Mouse (Mus musculus) left cerebral cortex, adult 11 months (tissue): ENCODE results near the gene Hoxd3.

ENCODE experiments used
- DNase-seq: peaks from one replicate; pipeline ENCODE4 v3.0.0; 2022; ENCODE audit warnings: low spot score

The Hoxd3 gene

GRCm38 (mm10) chr2:74730331-74730730 is 18.6 kb downstream of the Hoxd3 start:
- no peak for DNase-seq

- DNase-seq = no peak
These were observed 19.3 kb downstream of the Hoxd3 start for GRCm38 (mm10) chr2:74731055-74731454.

- no peak for DNase-seq
These were observed 20.2 kb downstream of the Hoxd3 start for GRCm38 (mm10) chr2:74731799-74732512.

GRCm38 (mm10) chr2:74732513-74733316 is 21.0 kb downstream of the Hoxd3 start:
- no peak for DNase-seq

- no peak for DNase-seq
These were observed 21.6 kb downstream of the Hoxd3 start for GRCm38 (mm10) chr2:74733317-74733661.

- DNase-seq = no peak
These were observed 22.0 kb downstream of the Hoxd3 start for GRCm38 (mm10) chr2:74733765-74734164.

GRCm38 (mm10) chr2:74734451-74734850 is 22.7 kb downstream of the Hoxd3 start:
- DNase-seq = no peak

- DNase-seq = no peak
These were observed 23.5 kb downstream of the Hoxd3 start for GRCm38 (mm10) chr2:74734996-74735811.

- DNase-seq = no peak
These were observed 24.3 kb downstream of the Hoxd3 start for GRCm38 (mm10) chr2:74735851-74736687.

GRCm38 (mm10) chr2:74736688-74737577 is 25.2 kb downstream of the Hoxd3 start:
- no peak for DNase-seq

GRCm38 (mm10) chr2:74737578-74738070 is 25.9 kb downstream of the Hoxd3 start:
- no peak for DNase-seq

- no peak for DNase-seq
These were observed 27.1 kb downstream of the Hoxd3 start for GRCm38 (mm10) chr2:74738623-74739475.

GRCm38 (mm10) chr2:74739476-74739800 is 27.7 kb downstream of the Hoxd3 start:
- no peak for DNase-seq

- no peak for DNase-seq
These were observed 28.1 kb downstream of the Hoxd3 start for GRCm38 (mm10) chr2:74739869-74740268.

- DNase-seq = no peak
These were observed 28.8 kb downstream of the Hoxd3 start for GRCm38 (mm10) chr2:74740311-74741091.

- no peak for DNase-seq
These were observed 29.7 kb downstream of the Hoxd3 start for GRCm38 (mm10) chr2:74741252-74741978.

- no peak for DNase-seq
These were observed 30.2 kb downstream of the Hoxd3 start for GRCm38 (mm10) chr2:74741979-74742277.

GRCm38 (mm10) chr2:74745540-74746297 is 34.0 kb downstream of the Hoxd3 start:
- DNase-seq = no peak
